Mouse (Mus musculus): ENCODE measurements around the gene Map3k4. TPM values are rescaled to one million over a fixed set of nuclear protein-coding genes. Genes with fewer than 3 reads are reported as not detected.

Map3k4 gene
- polyA plus RNA-seq, 1 experiment, result 25.4 TPM

- Histone ChIP-seq H3K4me1 (ENCODE audit: control insufficient read depth, insufficient read depth, low read length) (peaks cover 11% of the 10 kb centered on the region), H3K4me3 (ENCODE audit: insufficient read depth, low read length) (no peak overlapping the region), H3K27ac (ENCODE audit: insufficient read depth, low read length) (no peak overlapping the region)
- TF ChIP-seq CTCF (IDR thresholded peaks at IDR 0.05; ENCODE audit: extremely low read depth, insufficient read depth, low read length), result no peak
- TF ChIP-seq POLR2A (IDR thresholded peaks at IDR 0.05; ENCODE audit: extremely low read depth, insufficient read depth, low read length), result no peak
Measured at GRCm38 (mm10) chr17:12184283-12184682, 134.3 kb downstream of the Map3k4 start.

- TF ChIP-seq POLR2A (IDR thresholded peaks at IDR 0.05; ENCODE audit: extremely low read depth, insufficient read depth, low read length) (no peak), CTCF (IDR thresholded peaks at IDR 0.05; ENCODE audit: extremely low read depth, insufficient read depth, low read length) (no peak)
- Histone ChIP-seq H3K4me3 (ENCODE audit: insufficient read depth, low read length) (no peak overlapping the region), H3K27ac (ENCODE audit: insufficient read depth, low read length) (no peak overlapping the region), H3K4me1 (ENCODE audit: control insufficient read depth, insufficient read depth, low read length) (peaks cover 19% of the 10 kb centered on the region)
Measured at GRCm38 (mm10) chr17:12182702-12183485, 135.7 kb downstream of the Map3k4 start.

- TF ChIP-seq CTCF (IDR thresholded peaks at IDR 0.05; ENCODE audit: extremely low read depth, insufficient read depth, low read length), result no peak
- no peak for TF ChIP-seq POLR2A (IDR thresholded peaks at IDR 0.05; ENCODE audit: extremely low read depth, insufficient read depth, low read length)
- no peak overlapping the region for H3K27ac ChIP-seq (ENCODE audit: insufficient read depth, low read length)
- peaks cover 14% of the 10 kb centered on the region for H3K4me1 ChIP-seq (ENCODE audit: control insufficient read depth, insufficient read depth, low read length)
- no peak overlapping the region for H3K4me3 ChIP-seq (ENCODE audit: insufficient read depth, low read length)
Measured at GRCm38 (mm10) chr17:12179766-12180165, 138.8 kb downstream of the Map3k4 start.

GRCm38 (mm10) chr17:12179339-12179738 is 139.3 kb downstream of the Map3k4 start:
- no peak overlapping the region for H3K27ac ChIP-seq (ENCODE audit: insufficient read depth, low read length)
- H3K4me1 ChIP-seq (ENCODE audit: control insufficient read depth, insufficient read depth, low read length), result peaks cover 14% of the 10 kb centered on the region
- TF ChIP-seq CTCF (IDR thresholded peaks at IDR 0.05; ENCODE audit: extremely low read depth, insufficient read depth, low read length), result no peak
- TF ChIP-seq POLR2A (IDR thresholded peaks at IDR 0.05; ENCODE audit: extremely low read depth, insufficient read depth, low read length), result no peak
- no peak overlapping the region for H3K4me3 ChIP-seq (ENCODE audit: insufficient read depth, low read length)

Other genes with a start within 250 kb of the Map3k4 start
- 53.2 and 56.1 TPM in 2 replicates for gene Agpat4, start 200.1 kb downstream of the Map3k4 start, polyA plus RNA-seq (2012; rRNA removed)
- gene Plg, start 59.8 kb upstream of the Map3k4 start, polyA plus RNA-seq (2012; rRNA removed), result 0.10 and 0.13 TPM in 2 replicates
- gene Slc22a3, start 188.9 kb upstream of the Map3k4 start, polyA plus RNA-seq (2012; rRNA removed), result 0.95 and 1.5 TPM in 2 replicates